Mouse (Mus musculus): ENCODE measurements at regions not wholly inside any gene's neighbourhood (a gene's known extent, or its start where the extent isn't known, plus 50 kb on each side); places are given as distances from the start of the nearest gene placed in this dataset.

DNA sequence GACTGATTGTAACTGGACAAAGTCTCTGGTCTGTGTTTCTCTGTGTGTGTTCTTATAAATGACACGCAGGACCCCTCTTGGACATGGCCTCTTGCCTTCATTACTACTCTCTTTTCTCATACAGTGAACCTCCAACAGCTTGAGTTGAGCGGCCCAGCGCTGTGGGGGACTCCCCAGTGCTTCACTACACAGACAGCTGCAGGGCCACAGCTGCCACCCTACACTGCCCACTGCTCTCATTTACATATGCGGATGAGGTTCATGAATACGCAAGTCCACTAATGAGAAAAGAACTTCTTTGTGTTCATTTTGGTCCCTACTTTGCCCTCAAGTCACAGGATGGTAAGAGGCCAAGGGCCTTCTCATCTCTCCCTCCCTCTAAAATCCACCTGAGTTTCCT lies 183.4 kb upstream of the Bcl6 start:
- Histone ChIP-seq H3K4me3 (no peak overlapping the region), H3K36me3 (no peaks in the 10 kb centered on the region), H3K4me2 (replicated peaks) (no peak overlapping the region), H3K9ac (no peak overlapping the region), H3K27ac (no peak overlapping the region), H3K27me3 (no peaks in the 10 kb centered on the region), H3K9me3 (replicated peaks) (no peaks in the 10 kb centered on the region), H3K4me1 (no peaks in the 10 kb centered on the region)
- 47% methylated on average over 5 of the region's 5 CpGs for WGBS
- ATAC-seq (ENCODE audit: low FRiP score) = peak; percentile 86

DNA sequence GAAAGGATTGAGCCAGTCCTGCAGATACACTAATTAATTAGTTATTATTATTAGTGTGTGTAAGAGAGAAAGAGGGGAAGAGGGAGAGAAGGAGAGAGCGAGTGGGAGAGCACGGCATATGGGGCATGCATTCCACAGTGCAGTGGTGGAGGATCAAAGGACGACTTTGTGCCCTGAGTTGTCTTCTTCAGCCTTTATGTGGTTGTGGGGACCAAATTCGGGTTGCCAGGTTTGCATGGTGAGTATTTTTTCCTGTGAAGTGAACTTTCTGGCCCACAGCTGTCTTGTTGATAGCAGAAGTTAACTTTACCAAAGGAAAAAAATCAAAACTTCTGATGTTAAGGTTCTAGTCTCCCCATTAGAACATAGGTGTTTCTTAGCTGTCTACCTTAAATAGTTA lies 182.5 kb upstream of the Bcl6 start:
- H3K4me2 ChIP-seq (replicated peaks) = no peak overlapping the region
- H3K27ac ChIP-seq = no peak overlapping the region
- no peaks in the 10 kb centered on the region for H3K36me3 ChIP-seq
- no peaks in the 10 kb centered on the region for H3K9me3 ChIP-seq (replicated peaks)
- no peaks in the 10 kb centered on the region for H3K27me3 ChIP-seq
- no peak for ATAC-seq (ENCODE audit: low FRiP score)
- H3K4me1 ChIP-seq = no peaks in the 10 kb centered on the region
- H3K4me3 ChIP-seq = no peak overlapping the region
- H3K9ac ChIP-seq = no peak overlapping the region
- WGBS = 79% methylated on average over 4 of the region's 4 CpGs

DNA sequence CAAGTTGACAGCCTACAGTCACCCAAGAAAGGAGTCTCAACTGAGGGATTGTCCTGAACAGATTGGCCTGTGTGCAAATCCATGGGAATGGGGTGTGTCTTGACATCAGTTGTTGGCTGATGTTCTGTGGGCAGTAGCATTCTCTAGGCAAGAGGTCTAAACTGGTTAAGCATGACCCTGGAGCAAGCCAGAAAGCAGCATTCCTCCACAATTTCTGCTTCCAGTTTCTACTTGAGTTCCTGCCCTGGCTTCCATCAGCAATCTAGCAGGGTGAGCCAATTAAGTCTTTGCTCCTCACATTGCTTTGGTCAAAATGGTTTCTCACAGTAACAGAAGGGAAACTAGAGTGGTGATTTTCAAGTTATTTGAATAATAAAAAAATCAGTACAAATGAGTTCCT lies 177.8 kb upstream of the Bcl6 start:
- Histone ChIP-seq H3K36me3 (no peaks in the 10 kb centered on the region), H3K27ac (no peak overlapping the region), H3K4me3 (no peak overlapping the region), H3K9ac (no peak overlapping the region), H3K9me3 (replicated peaks) (no peaks in the 10 kb centered on the region), H3K27me3 (no peaks in the 10 kb centered on the region), H3K4me2 (replicated peaks) (no peak overlapping the region), H3K4me1 (peaks cover 5% of the 10 kb centered on the region; the same call in 1 of the 2 replicates)
- no peak for ATAC-seq (ENCODE audit: low FRiP score)

DNA sequence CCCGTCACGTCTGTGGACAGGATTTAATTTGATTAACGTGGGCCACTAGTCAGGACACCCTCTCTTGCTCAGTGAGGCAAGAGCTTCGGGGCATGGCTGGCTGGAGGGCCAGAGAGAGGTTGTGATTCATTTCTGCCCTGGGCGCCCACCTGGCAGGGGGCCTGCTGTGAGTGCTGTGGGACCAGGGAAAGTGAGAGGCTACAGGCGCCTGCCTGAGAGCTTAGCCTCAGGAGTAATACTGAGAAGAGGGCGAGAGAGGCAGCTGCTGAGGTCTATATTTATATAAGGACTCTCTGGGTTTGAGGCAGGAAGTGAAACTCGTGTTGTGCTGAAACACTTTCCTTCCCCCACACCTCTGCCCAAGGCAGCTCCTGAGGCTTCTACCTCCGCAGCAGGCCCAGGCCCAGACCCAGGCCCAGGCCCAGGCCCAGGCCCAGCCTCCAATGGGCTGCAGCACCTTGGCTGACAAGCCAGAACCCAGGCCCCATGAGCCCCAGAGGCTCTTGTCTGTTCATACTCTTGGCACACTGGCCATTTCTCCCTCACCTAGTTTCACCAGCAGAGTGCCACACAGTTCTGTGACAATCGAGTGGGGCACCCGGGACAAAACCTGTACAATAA lies 176.9 kb upstream of the Bcl6 start:
- Histone ChIP-seq H3K9ac (no peak overlapping the region), H3K36me3 (no peaks in the 10 kb centered on the region), H3K27ac (no peak overlapping the region), H3K4me1 (peaks cover 5% of the 10 kb centered on the region; the same call in 1 of the 2 replicates), H3K27me3 (no peaks in the 10 kb centered on the region), H3K4me3 (no peak overlapping the region), H3K9me3 (replicated peaks) (no peaks in the 10 kb centered on the region), H3K4me2 (replicated peaks) (no peak overlapping the region)
- 58% methylated on average over 11 of the region's 11 CpGs for WGBS
- ATAC-seq (ENCODE audit: low FRiP score) = no peak

DNA sequence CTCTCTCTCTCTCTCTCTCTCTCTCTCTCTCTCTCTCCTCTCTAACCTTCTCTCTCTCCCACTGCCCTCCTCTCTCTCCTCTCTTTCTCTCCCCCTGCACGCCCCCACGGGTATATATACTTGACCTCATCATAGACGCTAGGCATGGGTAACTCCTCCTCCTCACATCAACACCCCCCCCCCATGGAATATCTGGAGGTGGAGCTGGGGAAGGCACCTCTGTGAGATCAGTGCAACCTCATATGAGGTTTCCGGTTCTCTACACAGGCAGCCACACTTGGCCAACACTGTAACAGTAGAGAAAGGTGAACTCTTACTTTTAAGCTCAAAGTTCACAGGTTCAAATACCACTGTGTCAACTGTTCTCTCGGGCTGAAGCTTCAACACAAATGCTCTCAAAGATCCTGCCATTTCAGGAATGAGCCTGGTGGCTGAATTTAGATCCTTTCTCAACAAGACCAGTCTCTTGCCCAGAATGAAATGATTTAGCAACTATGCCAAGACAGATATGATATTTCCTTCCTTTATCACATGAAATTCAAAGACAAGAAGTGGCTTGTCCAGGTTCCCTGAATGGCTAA lies 172.1 kb upstream of the Bcl6 start:
- no peak overlapping the region for H3K9ac ChIP-seq
- ATAC-seq (ENCODE audit: low FRiP score) = no peak
- peaks cover 4% of the 10 kb centered on the region; the same call in 1 of the 2 replicates for H3K4me1 ChIP-seq
- WGBS = 71% methylated on average over 5 of the region's 5 CpGs
- no peaks in the 10 kb centered on the region for H3K36me3 ChIP-seq
- no peak overlapping the region for H3K4me2 ChIP-seq (replicated peaks)
- H3K27ac ChIP-seq = no peak overlapping the region
- no peaks in the 10 kb centered on the region for H3K9me3 ChIP-seq (replicated peaks)
- H3K4me3 ChIP-seq = no peak overlapping the region
- H3K27me3 ChIP-seq = no peaks in the 10 kb centered on the region

DNA sequence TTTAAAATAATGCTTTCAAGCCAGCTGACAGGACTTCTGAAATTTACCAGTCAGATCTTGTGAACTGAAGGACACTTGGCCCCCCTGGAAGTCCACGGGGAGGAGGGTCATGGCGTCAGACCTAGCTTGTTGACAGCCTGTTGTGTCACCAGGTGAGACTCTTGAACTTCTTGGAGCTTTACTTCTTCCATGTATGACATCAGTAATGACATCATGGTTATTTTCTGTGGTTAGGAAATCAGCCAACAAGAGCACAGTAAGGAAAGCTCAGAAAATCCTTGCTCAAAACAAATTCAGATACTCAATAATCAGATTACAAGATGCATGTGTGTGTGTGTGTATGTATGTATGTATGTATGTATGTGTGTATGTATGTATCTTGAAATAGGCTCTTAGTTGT lies 170.7 kb upstream of the Bcl6 start:
- Histone ChIP-seq H3K9ac (no peak overlapping the region), H3K27me3 (no peaks in the 10 kb centered on the region), H3K27ac (no peak overlapping the region), H3K4me3 (no peak overlapping the region), H3K36me3 (no peaks in the 10 kb centered on the region), H3K9me3 (replicated peaks) (no peaks in the 10 kb centered on the region), H3K4me2 (replicated peaks) (no peak overlapping the region), H3K4me1 (no peaks in the 10 kb centered on the region)
- 74% methylated on average over 2 of the region's 2 CpGs for WGBS
- no peak for ATAC-seq (ENCODE audit: low FRiP score)

DNA sequence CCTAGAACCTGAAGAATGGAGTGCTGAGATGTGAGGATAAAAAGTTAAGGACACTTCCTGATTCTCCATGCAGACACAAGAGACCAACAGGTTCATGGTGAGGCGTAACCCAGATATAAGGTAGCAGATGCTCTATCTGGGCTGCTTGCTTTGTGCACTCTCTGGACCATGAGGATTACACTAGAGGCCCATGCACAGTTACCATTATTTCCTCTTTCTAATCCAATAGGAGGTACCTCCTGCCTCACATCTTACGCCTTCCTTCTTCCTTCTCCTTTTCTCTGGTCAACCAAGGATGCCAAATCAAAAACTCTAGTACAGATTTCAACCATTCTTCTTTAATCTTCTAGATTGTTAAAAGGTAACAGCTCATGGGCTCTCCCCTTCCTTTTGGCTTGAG lies 169.1 kb upstream of the Bcl6 start:
- no peak overlapping the region for H3K27ac ChIP-seq
- no peak overlapping the region for H3K9ac ChIP-seq
- H3K4me1 ChIP-seq = no peaks in the 10 kb centered on the region
- H3K4me2 ChIP-seq (replicated peaks) = no peak overlapping the region
- no peaks in the 10 kb centered on the region for H3K9me3 ChIP-seq (replicated peaks)
- no peaks in the 10 kb centered on the region for H3K27me3 ChIP-seq
- H3K4me3 ChIP-seq = no peak overlapping the region
- WGBS = 96% methylated on average over 2 of the region's 2 CpGs
- no peaks in the 10 kb centered on the region for H3K36me3 ChIP-seq
- ATAC-seq (ENCODE audit: low FRiP score) = no peak

DNA sequence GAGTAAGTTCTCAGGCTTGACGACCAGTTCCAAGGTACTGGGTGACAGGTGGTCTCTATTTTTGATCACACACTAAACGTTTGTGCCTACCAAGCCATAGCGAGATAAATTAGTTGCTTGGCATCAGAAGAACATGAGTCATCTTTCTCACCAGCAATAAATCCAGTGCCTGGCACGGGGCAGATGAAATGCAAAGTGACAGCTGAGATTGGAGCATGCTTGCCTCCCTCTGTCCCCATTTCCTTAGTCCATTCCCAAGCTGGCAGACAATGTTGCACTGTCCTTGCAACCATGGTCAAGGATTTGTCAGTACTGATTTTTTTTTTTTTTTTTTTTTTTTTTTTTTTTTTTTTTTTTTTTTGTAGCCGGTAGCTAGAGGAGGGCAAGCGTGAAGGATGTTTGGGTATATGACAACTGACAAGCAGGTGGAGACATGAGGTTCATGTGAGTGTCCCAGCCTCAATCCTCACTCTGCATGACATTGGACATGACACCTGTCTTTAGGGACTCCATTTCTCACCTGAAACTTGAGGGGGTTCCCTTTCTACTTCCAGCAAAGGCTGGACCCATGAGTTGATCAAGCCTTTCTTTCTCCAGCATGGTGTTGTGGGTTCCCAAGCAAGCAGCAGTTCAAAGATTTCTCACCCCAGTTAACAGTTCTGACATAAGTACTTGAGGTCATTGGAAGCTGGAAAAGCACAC lies 168.2 kb upstream of the Bcl6 start:
- H3K9ac ChIP-seq = no peak overlapping the region
- no peak overlapping the region for H3K27ac ChIP-seq
- H3K9me3 ChIP-seq (replicated peaks) = no peaks in the 10 kb centered on the region
- H3K4me3 ChIP-seq = no peak overlapping the region
- H3K4me2 ChIP-seq (replicated peaks) = no peak overlapping the region
- ATAC-seq (ENCODE audit: low FRiP score) = no peak
- H3K4me1 ChIP-seq = no peaks in the 10 kb centered on the region
- 88% methylated on average over 6 of the region's 6 CpGs for WGBS
- no peaks in the 10 kb centered on the region for H3K36me3 ChIP-seq
- no peaks in the 10 kb centered on the region for H3K27me3 ChIP-seq

DNA sequence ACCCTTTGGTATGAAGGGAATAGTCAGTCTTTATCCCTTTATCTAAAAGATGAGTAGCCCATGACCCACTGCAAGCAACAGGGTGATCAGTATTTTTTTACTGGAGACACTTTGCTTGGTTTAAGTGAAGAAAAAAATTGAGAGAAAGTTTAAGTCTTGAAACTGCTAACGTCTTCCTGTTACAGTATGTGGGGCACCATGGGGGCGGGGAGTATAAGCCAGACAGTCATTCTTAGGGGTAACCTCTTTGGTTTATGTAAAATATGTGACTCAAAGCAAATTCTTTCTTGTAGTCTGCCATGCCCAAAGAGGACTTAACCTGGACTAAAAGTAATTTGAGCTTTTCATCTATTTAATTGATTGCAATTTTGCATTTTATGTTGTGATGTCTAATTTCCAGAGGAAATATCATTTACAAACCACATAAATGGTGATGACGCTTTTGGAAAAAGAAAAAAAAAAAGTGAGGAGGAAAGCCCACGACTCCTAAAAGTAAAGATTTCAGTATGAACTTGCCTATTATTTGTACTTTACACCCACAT lies 166.2 kb upstream of the Bcl6 start:
- Histone ChIP-seq H3K9ac (no peak overlapping the region), H3K27me3 (no peaks in the 10 kb centered on the region), H3K4me2 (replicated peaks) (no peak overlapping the region), H3K4me1 (no peaks in the 10 kb centered on the region), H3K9me3 (replicated peaks) (no peaks in the 10 kb centered on the region), H3K36me3 (no peaks in the 10 kb centered on the region), H3K27ac (no peak overlapping the region), H3K4me3 (no peak overlapping the region)
- WGBS = 76% methylated on average over 4 of the region's 4 CpGs
- ATAC-seq (ENCODE audit: low FRiP score) = no peak

DNA sequence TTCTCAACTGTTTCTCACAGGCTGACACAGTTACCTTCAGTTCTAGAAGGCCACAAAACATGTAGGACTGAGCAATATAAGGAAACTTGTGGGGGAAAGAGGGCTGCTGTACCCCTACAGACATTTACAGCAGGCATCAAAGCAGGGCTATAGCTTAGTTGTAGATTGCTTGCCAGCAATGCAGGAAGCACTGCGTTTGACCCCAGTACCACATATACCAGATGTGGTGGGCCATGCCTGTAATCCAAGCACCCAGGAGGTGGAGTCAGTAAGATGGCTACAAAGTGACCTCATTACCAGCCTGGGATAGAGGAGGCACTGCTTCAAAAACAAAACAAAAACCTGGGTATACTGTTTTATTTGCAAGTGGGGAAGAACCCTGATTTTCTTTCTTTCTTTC lies 165.3 kb upstream of the Bcl6 start:
- H3K27me3 ChIP-seq = no peaks in the 10 kb centered on the region
- no peak overlapping the region for H3K9ac ChIP-seq
- no peak for ATAC-seq (ENCODE audit: low FRiP score)
- H3K36me3 ChIP-seq = no peaks in the 10 kb centered on the region
- H3K4me2 ChIP-seq (replicated peaks) = no peak overlapping the region
- no peaks in the 10 kb centered on the region for H3K9me3 ChIP-seq (replicated peaks)
- H3K27ac ChIP-seq = no peak overlapping the region
- 37% methylated on average over 1 of the region's 1 CpGs for WGBS
- H3K4me1 ChIP-seq = no peaks in the 10 kb centered on the region
- H3K4me3 ChIP-seq = no peak overlapping the region

DNA sequence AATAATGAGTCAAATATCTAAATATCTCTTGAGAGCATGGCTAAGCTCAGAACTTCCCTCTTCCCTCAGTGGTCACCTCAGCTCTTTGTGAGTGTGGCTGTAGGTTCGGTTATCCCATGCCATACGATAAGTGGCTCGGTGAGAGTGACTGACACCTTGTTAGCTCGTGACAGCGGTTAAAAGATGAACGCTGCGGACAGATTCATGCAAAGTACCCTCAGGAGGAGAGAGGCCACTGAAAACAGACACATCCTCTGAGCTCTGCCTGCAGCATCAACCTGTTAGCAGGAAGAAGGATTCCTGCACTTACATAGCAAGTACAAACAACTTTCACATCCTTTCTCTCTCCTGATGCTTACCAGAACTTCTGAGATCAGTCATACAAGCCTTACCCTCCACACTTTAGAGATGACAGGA lies 163.2 kb upstream of the Bcl6 start:
- Histone ChIP-seq H3K4me3 (no peak overlapping the region), H3K9me3 (replicated peaks) (no peaks in the 10 kb centered on the region), H3K4me2 (replicated peaks) (no peak overlapping the region), H3K9ac (no peak overlapping the region), H3K4me1 (no peaks in the 10 kb centered on the region), H3K27ac (no peak overlapping the region), H3K27me3 (no peaks in the 10 kb centered on the region), H3K36me3 (no peaks in the 10 kb centered on the region)
- no peak for ATAC-seq (ENCODE audit: low FRiP score)
- 87% methylated on average over 7 of the region's 7 CpGs for WGBS

DNA sequence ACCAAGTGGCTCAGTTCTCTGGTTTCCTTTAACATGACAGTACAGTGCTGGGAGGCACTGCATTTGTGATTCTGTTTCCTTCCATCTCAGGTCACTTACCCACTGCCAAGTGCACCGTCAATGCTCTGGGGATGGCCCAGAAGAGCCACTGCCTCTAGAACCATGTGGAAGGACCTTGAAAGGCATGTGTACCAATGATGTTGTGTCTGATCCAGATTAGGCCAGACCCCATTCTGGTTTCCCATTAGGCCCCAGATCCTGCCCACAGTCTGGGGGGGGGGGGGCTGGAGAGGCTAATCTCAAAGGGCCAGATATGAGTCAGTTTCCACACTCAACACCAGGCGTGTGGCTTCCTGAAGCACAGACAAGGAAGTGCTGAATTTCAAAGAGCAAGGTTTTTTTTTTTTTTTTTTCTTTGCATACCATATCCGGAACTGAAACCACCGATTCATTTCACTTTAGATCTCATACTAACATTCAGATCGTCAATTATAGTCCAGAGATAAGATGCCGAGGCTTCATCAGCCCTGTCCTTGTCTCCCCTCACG lies 162.6 kb upstream of the Bcl6 start:
- H3K4me1 ChIP-seq = no peaks in the 10 kb centered on the region
- no peak overlapping the region for H3K27ac ChIP-seq
- no peak overlapping the region for H3K4me3 ChIP-seq
- no peaks in the 10 kb centered on the region for H3K27me3 ChIP-seq
- no peak overlapping the region for H3K4me2 ChIP-seq (replicated peaks)
- 79% methylated on average over 7 of the region's 7 CpGs for WGBS
- ATAC-seq (ENCODE audit: low FRiP score) = no peak
- H3K9ac ChIP-seq = no peak overlapping the region
- H3K36me3 ChIP-seq = no peaks in the 10 kb centered on the region
- no peaks in the 10 kb centered on the region for H3K9me3 ChIP-seq (replicated peaks)

All from hindbrain, embryonic 12.5 days (tissue).